Mouse (Mus musculus) pancreas, adult 10 weeks (tissue): ENCODE measurements around the gene Bpnt1. TPM values are rescaled to one million over a fixed set of nuclear protein-coding genes. Genes with fewer than 3 reads are reported as not detected.

ENCODE experiments used
- polyA plus RNA-seq: library from polyadenylated mRNA; stranded (reverse); fragments of 350-450 nt; fragmentation: Illumina TruSeq; extraction: RNeasy Lipid Tissue Mini Kit (QIAGEN cat#74804); gene quantifications from one replicate; pipeline ENCODE4 v1.2.3, GENCODE M21; 2015; ENCODE audit warnings: low read depth, low replicate concordance; ENCODE audit not compliant: insufficient read depth

Bpnt1 gene
- polyA plus RNA-seq: 8.9 TPM

DNA sequence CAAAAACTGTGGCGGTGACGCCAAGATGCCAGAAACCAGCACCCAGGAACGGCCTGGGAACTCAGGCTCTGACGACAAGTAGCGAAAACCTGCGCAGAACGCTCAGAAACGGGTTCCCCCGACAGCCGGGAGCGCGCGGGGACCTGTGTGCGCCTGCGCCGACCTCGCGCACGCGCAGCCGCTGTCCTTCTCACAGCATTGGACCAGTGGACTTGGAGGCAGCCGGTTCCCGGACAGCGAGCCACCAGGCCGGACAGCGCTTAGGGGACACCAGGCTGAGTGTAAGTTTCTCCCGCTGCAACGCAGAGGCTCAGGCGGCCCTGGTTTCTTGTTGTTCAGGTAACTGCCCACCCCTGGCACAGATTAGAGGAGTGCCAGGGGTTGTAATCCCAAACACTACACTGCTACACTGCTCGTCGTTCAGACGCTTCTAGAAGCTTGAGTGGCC, at the start of gene Bpnt1:
Gene Bpnt1 (plus strand): TSS at position 167 of the 448 bp plus-strand sequence.

DNA sequence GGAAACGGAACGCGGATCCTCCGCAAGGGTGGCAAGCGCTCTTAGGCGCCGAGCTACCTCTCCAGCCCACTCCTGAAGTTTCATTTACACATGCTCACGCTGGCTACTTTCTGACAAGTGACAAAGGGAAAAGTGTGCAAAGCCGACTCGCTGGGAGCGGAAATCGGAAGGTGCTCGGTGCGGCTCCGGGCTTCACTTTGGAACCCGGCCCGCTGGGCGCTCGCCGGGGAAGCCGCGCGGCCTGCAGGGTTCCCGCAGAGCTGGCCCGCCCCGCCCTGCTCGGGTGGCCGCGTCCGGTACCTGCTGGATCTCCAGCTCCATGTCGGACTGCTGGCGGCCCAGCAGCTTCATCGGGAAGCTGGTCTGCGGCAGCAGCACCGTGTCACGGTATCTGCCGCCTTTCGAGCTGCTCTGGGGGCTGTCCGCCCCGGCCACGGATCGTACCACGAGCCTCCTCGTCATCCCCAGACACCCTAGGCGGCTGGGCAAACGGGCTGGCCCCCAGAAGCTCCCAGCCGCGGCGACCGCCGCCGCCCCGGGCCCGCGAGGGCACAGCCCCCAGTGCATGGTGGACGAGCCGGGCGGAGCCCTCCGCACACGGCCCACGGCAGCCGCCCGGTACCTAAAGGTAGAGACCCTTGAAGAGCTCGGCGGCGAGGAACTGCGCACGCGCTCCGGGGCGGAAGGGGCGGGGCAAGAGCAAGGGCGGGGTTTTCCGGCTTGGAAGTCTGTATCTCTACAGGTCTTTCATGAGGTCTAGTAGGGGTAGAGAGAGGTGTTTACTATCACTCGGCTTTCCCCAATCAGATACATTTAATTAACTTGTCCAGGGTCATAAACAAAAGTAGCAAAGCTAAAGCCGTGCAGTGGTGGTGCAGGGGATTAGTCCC, 3.0 kb upstream of the Bpnt1 start, which contains the start of gene Iars2:
Gene Iars2 (minus strand): TSS at position 676 of the 890 bp plus-strand sequence.

DNA sequence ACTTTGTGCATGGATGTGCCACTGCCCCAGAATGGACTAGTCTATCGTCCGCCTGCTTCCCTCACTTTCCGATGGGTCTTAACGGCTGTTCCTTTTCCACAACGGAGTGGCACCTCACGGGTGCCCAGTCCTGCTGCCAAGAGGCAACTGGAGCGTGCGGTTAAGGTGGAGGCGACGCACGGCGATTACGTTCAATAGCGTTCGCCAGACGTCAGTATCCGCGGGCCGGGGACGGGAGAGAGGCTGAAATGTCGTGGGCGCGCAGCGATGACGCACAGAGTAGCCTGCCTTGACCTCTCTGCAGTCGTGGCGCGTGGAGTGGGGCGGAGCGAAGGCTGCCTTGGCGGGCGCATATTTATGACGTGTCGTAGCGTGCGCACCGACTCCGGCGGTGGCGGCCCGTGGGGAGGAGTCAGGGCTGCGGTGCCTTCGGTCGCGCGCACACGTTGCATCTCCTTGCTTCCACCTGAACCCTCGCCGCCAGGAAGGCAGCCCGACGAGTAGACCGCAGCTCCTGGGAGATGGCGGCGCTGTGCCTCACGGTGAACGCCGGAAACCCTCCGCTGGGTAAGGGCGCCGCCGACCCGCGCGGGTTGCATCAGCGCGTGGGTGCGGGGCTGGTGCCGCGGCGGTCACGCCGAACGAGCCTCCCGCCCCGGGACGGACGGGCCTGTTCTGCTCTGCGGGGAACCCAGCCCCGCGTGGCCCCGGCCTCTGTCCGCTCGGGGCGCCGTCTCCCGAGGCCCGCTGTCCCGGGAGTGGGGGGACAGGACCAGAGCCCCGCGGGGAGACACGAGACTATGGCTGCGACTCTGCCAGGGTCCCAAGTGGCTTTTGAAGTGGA, 30.9 kb downstream of the Bpnt1 start, which contains the start of gene Eprs:
Gene Eprs (plus strand): TSS at position 368 of the 844 bp plus-strand sequence.

Other genes starting within 250 kb of the Bpnt1 start
- 10.0 TPM for gene Rab3gap2, start 128.0 kb upstream of the Bpnt1 start, polyA plus RNA-seq
- gene Iars2, start 2.8 kb upstream of the Bpnt1 start, polyA plus RNA-seq: 8.1 TPM
- 11.7 TPM for gene Eprs, start 30.9 kb downstream of the Bpnt1 start, polyA plus RNA-seq
- gene Slc30a10, start 122.7 kb downstream of the Bpnt1 start, polyA plus RNA-seq: not detected